Mouse (Mus musculus) thymus, adult 2 months (tissue): ENCODE data around the gene Ppp1r15a. TPM values are rescaled to one million over a fixed set of nuclear protein-coding genes. Genes with fewer than 3 reads are reported as not detected.

Experiments used
- DNase-seq: peaks from one replicate; pipeline ENCODE4 v3.0.0; 2021
- H3K27ac ChIP-seq: fragments of 200-500 bp; 2 replicates; pipeline ENCODE4 v1.5.1; 2012; ENCODE audit warnings: low read length, control low read depth; ENCODE audit not compliant: control insufficient read depth, insufficient read depth
- H3K27me3 ChIP-seq: fragments of 200-500 bp; 2 replicates; pipeline ENCODE4 v1.6.1; 2012; ENCODE audit warnings: mild to moderate bottlenecking, low read length, moderate library complexity, mixed read lengths; ENCODE audit not compliant: control insufficient read depth, insufficient read depth
- H3K36me3 ChIP-seq: fragments of 200-500 bp; 2 replicates; pipeline ENCODE4 v1.6.1; 2012; ENCODE audit warnings: mild to moderate bottlenecking, low read length, moderate library complexity; ENCODE audit not compliant: control insufficient read depth, insufficient read depth
- H3K4me1 ChIP-seq: fragments of 200-500 bp; replicated peaks from 2 replicates; pipeline ENCODE4 v1.6.1; 2012; ENCODE audit warnings: low read length; ENCODE audit not compliant: control insufficient read depth, insufficient read depth
- H3K4me3 ChIP-seq: fragments of 200-500 bp; 2 replicates; pipeline ENCODE4 v1.5.1; 2012; ENCODE audit warnings: mild to moderate bottlenecking, low read length, control low read depth, moderate library complexity; ENCODE audit not compliant: control insufficient read depth, insufficient read depth
- CTCF ChIP-seq: fragments of 200-500 bp; IDR thresholded peaks from 2 replicates; pipeline ENCODE4 v1.5.1; 2012; ENCODE audit warnings: mild to moderate bottlenecking, control low read depth, low read length, moderate library complexity, borderline replicate concordance; ENCODE audit not compliant: control insufficient read depth, poor library complexity, insufficient read depth; ENCODE audit errors: extremely low read depth
- POLR2A ChIP-seq: fragments of 200-500 bp; IDR thresholded peaks from 2 replicates; pipeline ENCODE4 v1.6.1; 2012; ENCODE audit warnings: mild to moderate bottlenecking, low read length, control low read depth, moderate library complexity; ENCODE audit not compliant: control insufficient read depth, poor library complexity, insufficient read depth; ENCODE audit errors: extremely low read depth
- WGBS: fragments of 180-500 bp; shearing (Covaris S2); methylation state at CpG from one replicate; pipeline ENCODE4 v1.1.7; 2018; 5-methylcytosine and 5-hydroxymethylcytosine counted together
- polyA plus RNA-seq: library from polyadenylated mRNA; depleted of rRNA; stranded (reverse); fragments of >200 nt; gene quantifications from 2 replicates; pipeline ENCODE4 v1.2.3, GENCODE M21; 2012

Gene Ppp1r15a
- polyA plus RNA-seq, 1 experiment = 27.6 TPM

GRCm38 (mm10) chr7:45492951-45493350, 33.1 kb downstream of the Ppp1r15a start:
- no peak overlapping the region for H3K27ac ChIP-seq
- TF ChIP-seq CTCF = no peak
- no peak for TF ChIP-seq POLR2A
- no peaks in the 10 kb centered on the region for H3K27me3 ChIP-seq
- peaks cover 2% of the 10 kb centered on the region for H3K36me3 ChIP-seq
- H3K4me3 ChIP-seq = no peak overlapping the region
- H3K4me1 ChIP-seq = peaks cover 10% of the 10 kb centered on the region
- DNase-seq = no peak
- WGBS = over 99% methylated on average over 5 of the region's 5 CpGs

GRCm38 (mm10) chr7:45492225-45492844, 33.7 kb downstream of the Ppp1r15a start:
- DNase-seq = no peak
- H3K4me1 ChIP-seq = peaks cover 10% of the 10 kb centered on the region
- H3K4me3 ChIP-seq = no peak overlapping the region
- no peaks in the 10 kb centered on the region for H3K27me3 ChIP-seq
- no peaks in the 10 kb centered on the region; the same call in none of the 2 replicates for H3K36me3 ChIP-seq
- WGBS = 97% methylated on average over 8 of the region's 8 CpGs
- TF ChIP-seq CTCF (no peak), POLR2A (no peak)
- no peak overlapping the region for H3K27ac ChIP-seq

GRCm38 (mm10) chr7:45491264-45491663, 34.8 kb downstream of the Ppp1r15a start:
- no peak for DNase-seq
- H3K27ac ChIP-seq = no peak overlapping the region
- H3K36me3 ChIP-seq = no peaks in the 10 kb centered on the region; the same call in none of the 2 replicates
- WGBS = 25% methylated on average over 3 of the region's 3 CpGs
- no peak overlapping the region for H3K4me3 ChIP-seq
- H3K27me3 ChIP-seq = no peaks in the 10 kb centered on the region
- H3K4me1 ChIP-seq = peaks cover 10% of the 10 kb centered on the region
- TF ChIP-seq CTCF = no peak
- TF ChIP-seq POLR2A = no peak

DNA sequence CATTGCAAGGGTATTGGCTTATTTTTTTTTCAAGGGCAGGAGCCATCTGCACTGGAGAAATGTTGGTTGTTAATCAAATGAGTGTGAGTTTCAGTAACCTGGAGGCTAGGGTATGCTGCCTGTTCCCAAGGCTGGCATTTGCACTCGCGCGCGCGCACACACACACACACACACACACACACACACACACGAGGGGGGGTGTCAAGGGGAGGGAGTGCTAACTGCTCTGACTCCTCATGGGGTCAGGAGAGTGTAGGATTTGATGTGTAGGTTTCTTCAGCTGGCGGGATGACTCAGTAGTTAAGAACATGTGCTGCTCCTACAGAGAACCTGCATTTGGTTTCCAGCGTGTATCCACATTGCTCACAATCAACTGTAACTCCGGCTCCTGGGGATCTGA, 35.2 kb downstream of the Ppp1r15a start:
- H3K4me3 ChIP-seq = no peak overlapping the region
- no peak overlapping the region for H3K27ac ChIP-seq
- H3K27me3 ChIP-seq = no peaks in the 10 kb centered on the region
- WGBS = 71% methylated on average over 9 of the region's 9 CpGs
- no peaks in the 10 kb centered on the region; the same call in none of the 2 replicates for H3K36me3 ChIP-seq
- peaks cover 10% of the 10 kb centered on the region for H3K4me1 ChIP-seq
- DNase-seq = no peak
- no peak for TF ChIP-seq CTCF
- no peak for TF ChIP-seq POLR2A

DNA sequence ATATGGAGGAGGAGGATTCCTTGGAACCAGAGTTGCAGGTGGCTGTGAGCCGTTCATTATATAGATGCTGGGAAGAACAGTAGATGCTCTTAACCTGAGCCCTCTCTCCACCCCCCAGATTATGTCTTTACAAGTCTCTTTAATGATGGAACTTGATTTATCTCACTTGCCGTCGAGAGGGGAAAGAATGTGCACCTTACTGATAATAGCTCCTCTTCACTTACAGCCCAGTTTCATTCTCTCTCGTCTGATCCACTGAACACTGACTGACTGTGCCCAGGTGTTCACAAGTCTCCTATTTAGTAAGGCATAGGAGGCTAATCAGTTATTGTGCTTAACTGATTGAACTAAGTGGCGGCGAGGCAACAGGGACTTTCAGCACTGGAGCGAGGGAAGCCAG, 36.5 kb downstream of the Ppp1r15a start:
- peaks cover 10% of the 10 kb centered on the region for H3K4me1 ChIP-seq
- H3K27ac ChIP-seq = no peak overlapping the region
- no peaks in the 10 kb centered on the region for H3K27me3 ChIP-seq
- no peak for DNase-seq
- H3K36me3 ChIP-seq = no peaks in the 10 kb centered on the region; the same call in none of the 2 replicates
- 92% methylated on average over 7 of the region's 7 CpGs for WGBS
- TF ChIP-seq CTCF (no peak), POLR2A (no peak)
- H3K4me3 ChIP-seq = no peak overlapping the region

DNA sequence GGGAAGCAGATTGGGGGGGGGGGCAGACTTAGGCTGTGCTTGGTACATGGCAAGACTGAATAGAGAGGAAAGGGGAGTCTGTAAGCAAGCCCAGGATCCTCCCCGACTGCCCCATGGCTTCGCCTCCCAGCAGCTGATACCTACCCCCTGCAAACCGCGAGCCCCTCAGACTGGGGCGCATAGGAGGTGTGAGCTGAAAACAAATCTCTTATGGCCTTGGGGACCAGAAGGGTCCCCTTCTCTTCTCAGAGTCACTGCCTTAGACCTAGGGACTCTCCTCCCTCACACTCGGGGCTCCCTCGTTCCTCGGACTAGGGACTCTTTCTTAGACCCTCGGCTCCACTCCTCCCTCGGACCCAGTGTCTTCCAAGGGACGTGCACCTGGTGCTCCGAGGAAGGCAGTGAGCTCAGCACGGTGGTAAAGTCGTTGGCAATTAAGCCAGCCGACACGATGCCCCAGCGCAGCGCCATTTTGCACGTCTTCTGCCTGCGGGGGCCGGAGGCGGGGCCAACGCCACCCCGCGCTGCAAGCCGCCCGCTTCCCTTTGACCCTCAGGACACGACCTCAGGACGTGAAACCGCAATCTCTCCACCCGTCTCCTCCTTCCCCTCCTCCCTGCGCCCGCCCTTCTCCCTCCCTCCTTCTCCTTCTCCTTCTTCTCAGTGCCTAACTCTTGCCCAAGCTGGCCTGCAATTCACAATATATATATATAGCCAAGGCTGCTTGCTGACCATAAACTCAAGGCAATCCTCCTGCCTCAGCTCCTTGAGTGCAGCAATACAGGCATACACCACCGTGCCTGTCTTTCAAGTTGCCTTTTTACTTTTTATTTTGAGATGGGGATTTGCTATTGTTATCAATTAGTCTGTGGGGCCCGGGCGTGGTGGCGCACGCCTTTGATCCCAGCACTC, 37.5 kb downstream of the Ppp1r15a start, which contains the start of gene Dhdh:
Gene Dhdh (minus strand): TSS at position 513 of the 912 bp plus-strand sequence.
- DNase-seq = peak; percentile 33
- H3K27ac ChIP-seq = no peak within 1 kb of the TSS
- H3K4me3 ChIP-seq = peak within 1 kb of the TSS; percentile 38
- 17% methylated on average over 38 of the region's 38 CpGs for WGBS
- no peaks in the 10 kb centered on the region for H3K27me3 ChIP-seq
- H3K36me3 ChIP-seq = no peaks in the 10 kb centered on the region
- H3K4me1 ChIP-seq = peaks cover 10% of the 10 kb centered on the region
- TF ChIP-seq CTCF (no peak), POLR2A (no peak)
